Mouse (Mus musculus): ENCODE measurements around the gene Mthfr. TPM values are rescaled to one million over a fixed set of nuclear protein-coding genes. Genes with fewer than 3 reads are reported as not detected.

Gene Mthfr
- polyA plus RNA-seq (2014; fragmentation: Nextera tagmentation; extraction: Ambion mirVana): 22.0 and 22.7 TPM in 2 replicates

- peak; percentile 92 for ATAC-seq (ENCODE audit: insufficient read depth, low FRiP score, low TSS enrichment)
- under 1% methylated on average over 53 of the region's 54 CpGs for WGBS
- H3K4me1 ChIP-seq (ENCODE audit: control insufficient read depth, insufficient read depth, low read length): peaks cover 20% of the 10 kb centered on the region
- H3K36me3 ChIP-seq (ENCODE audit: control insufficient read depth, insufficient read depth, low read length): no peaks in the 10 kb centered on the region
- peak within 1 kb of the TSS; percentile 60 for H3K27ac ChIP-seq (ENCODE audit: low read depth, low read length)
- peak within 1 kb of the TSS; percentile 60 for H3K4me3 ChIP-seq (ENCODE audit: low read depth, low read length)
- DNase-seq (ENCODE audit: low spot score): peak; percentile 100
- peak within 1 kb of the TSS; percentile 77 for H3K4me2 ChIP-seq (ENCODE audit: low read depth)
- peak within 1 kb of the TSS; percentile 60 for H3K9ac ChIP-seq (ENCODE audit: low read length)
- H3K9me3 ChIP-seq (ENCODE audit: control insufficient read depth, low read length): no peaks in the 10 kb centered on the region
- H3K27me3 ChIP-seq (ENCODE audit: control insufficient read depth, insufficient read depth, low read length): no peaks in the 10 kb centered on the region
These were observed at the start of gene Mthfr, which contains the start of gene Clcn6 for GRCm38 (mm10) chr4:148038600-148039253. Gene Mthfr, plus strand, starts transcription at chr4:148039077. Gene Clcn6, minus strand, starts transcription at chr4:148038821.

- ATAC-seq (ENCODE audit: insufficient read depth, low FRiP score, low TSS enrichment) (no peak), DNase-seq (ENCODE audit: low spot score) (no peak)
- H3K27me3 ChIP-seq (ENCODE audit: control insufficient read depth, insufficient read depth, low read length): no peaks in the 10 kb centered on the region
- H3K4me3 ChIP-seq (ENCODE audit: low read depth, low read length): no peak overlapping the region
- H3K36me3 ChIP-seq (ENCODE audit: control insufficient read depth, insufficient read depth, low read length): no peaks in the 10 kb centered on the region
- H3K9me3 ChIP-seq (ENCODE audit: control insufficient read depth, low read length): no peaks in the 10 kb centered on the region
- H3K27ac ChIP-seq (ENCODE audit: low read depth, low read length): no peak overlapping the region
- H3K4me2 ChIP-seq (ENCODE audit: low read depth): no peak overlapping the region
- no peak overlapping the region for H3K9ac ChIP-seq (ENCODE audit: low read length)
- WGBS: 69% methylated on average over 7 of the region's 7 CpGs
- H3K4me1 ChIP-seq (ENCODE audit: control insufficient read depth, insufficient read depth, low read length): no peaks in the 10 kb centered on the region
These were observed 45.2 kb upstream of the Mthfr start for GRCm38 (mm10) chr4:147993571-147994095.

- Histone ChIP-seq H3K36me3 (ENCODE audit: control insufficient read depth, insufficient read depth, low read length) (no peaks in the 10 kb centered on the region), H3K9ac (ENCODE audit: low read length) (no peak overlapping the region), H3K4me3 (ENCODE audit: low read depth, low read length) (no peak overlapping the region), H3K27me3 (ENCODE audit: control insufficient read depth, insufficient read depth, low read length) (no peaks in the 10 kb centered on the region), H3K4me1 (ENCODE audit: control insufficient read depth, insufficient read depth, low read length) (no peaks in the 10 kb centered on the region), H3K9me3 (ENCODE audit: control insufficient read depth, low read length) (no peaks in the 10 kb centered on the region), H3K27ac (ENCODE audit: low read depth, low read length) (no peak overlapping the region), H3K4me2 (ENCODE audit: low read depth) (no peak overlapping the region)
- DNase-seq (ENCODE audit: low spot score) (no peak), ATAC-seq (ENCODE audit: insufficient read depth, low FRiP score, low TSS enrichment) (no peak)
- 90% methylated on average over 3 of the region's 3 CpGs for WGBS
These were observed 43.6 kb upstream of the Mthfr start for GRCm38 (mm10) chr4:147995311-147995710.

- Histone ChIP-seq H3K4me2 (ENCODE audit: low read depth) (no peak within 1 kb of the TSS), H3K27me3 (ENCODE audit: control insufficient read depth, insufficient read depth, low read length) (no peaks in the 10 kb centered on the region), H3K36me3 (ENCODE audit: control insufficient read depth, insufficient read depth, low read length) (peaks cover 4% of the 10 kb centered on the region), H3K9me3 (ENCODE audit: control insufficient read depth, low read length) (no peaks in the 10 kb centered on the region), H3K27ac (ENCODE audit: low read depth, low read length) (no peak within 1 kb of the TSS), H3K9ac (ENCODE audit: low read length) (no peak within 1 kb of the TSS), H3K4me3 (ENCODE audit: low read depth, low read length) (no peak within 1 kb of the TSS), H3K4me1 (ENCODE audit: control insufficient read depth, insufficient read depth, low read length) (no peaks in the 10 kb centered on the region)
- WGBS: 29% methylated on average over 12 of the region's 12 CpGs
- DNase-seq (ENCODE audit: low spot score): no peak
- 0 out of 2 replicates have a peak, but pooled peaks have one; percentile 10 for ATAC-seq (ENCODE audit: insufficient read depth, low FRiP score, low TSS enrichment)
These were observed 38.6 kb upstream of the Mthfr start, which contains the start of gene Nppa for GRCm38 (mm10) chr4:148000202-148000772. Gene Nppa, plus strand, starts transcription at chr4:148000722.

GRCm38 (mm10) chr4:148001013-148001789 is 37.7 kb upstream of the Mthfr start:
- Histone ChIP-seq H3K36me3 (ENCODE audit: control insufficient read depth, insufficient read depth, low read length) (peaks cover 6% of the 10 kb centered on the region), H3K4me1 (ENCODE audit: control insufficient read depth, insufficient read depth, low read length) (no peaks in the 10 kb centered on the region), H3K27me3 (ENCODE audit: control insufficient read depth, insufficient read depth, low read length) (no peaks in the 10 kb centered on the region), H3K4me2 (ENCODE audit: low read depth) (no peak overlapping the region), H3K4me3 (ENCODE audit: low read depth, low read length) (no peak overlapping the region), H3K27ac (ENCODE audit: low read depth, low read length) (no peak overlapping the region), H3K9me3 (ENCODE audit: control insufficient read depth, low read length) (no peaks in the 10 kb centered on the region), H3K9ac (ENCODE audit: low read length) (no peak overlapping the region)
- DNase-seq (ENCODE audit: low spot score) (no peak), ATAC-seq (ENCODE audit: insufficient read depth, low FRiP score, low TSS enrichment) (no peak)
- 79% methylated on average over 17 of the region's 17 CpGs for WGBS

GRCm38 (mm10) chr4:148001866-148002265 is 37.0 kb upstream of the Mthfr start:
- Histone ChIP-seq H3K36me3 (ENCODE audit: control insufficient read depth, insufficient read depth, low read length) (peaks cover 8% of the 10 kb centered on the region), H3K9me3 (ENCODE audit: control insufficient read depth, low read length) (no peaks in the 10 kb centered on the region), H3K27me3 (ENCODE audit: control insufficient read depth, insufficient read depth, low read length) (no peaks in the 10 kb centered on the region), H3K4me1 (ENCODE audit: control insufficient read depth, insufficient read depth, low read length) (no peaks in the 10 kb centered on the region), H3K27ac (ENCODE audit: low read depth, low read length) (no peak overlapping the region), H3K4me2 (ENCODE audit: low read depth) (no peak overlapping the region), H3K9ac (ENCODE audit: low read length) (no peak overlapping the region), H3K4me3 (ENCODE audit: low read depth, low read length) (no peak overlapping the region)
- DNase-seq (ENCODE audit: low spot score): no peak
- no peak for ATAC-seq (ENCODE audit: insufficient read depth, low FRiP score, low TSS enrichment)
- WGBS: 49% methylated on average over 8 of the region's 8 CpGs

- 87% methylated on average over 7 of the region's 7 CpGs for WGBS
- peaks cover 16% of the 10 kb centered on the region for H3K36me3 ChIP-seq (ENCODE audit: control insufficient read depth, insufficient read depth, low read length)
- no peak overlapping the region for H3K4me2 ChIP-seq (ENCODE audit: low read depth)
- DNase-seq (ENCODE audit: low spot score) (no peak), ATAC-seq (ENCODE audit: insufficient read depth, low FRiP score, low TSS enrichment) (no peak)
- no peaks in the 10 kb centered on the region for H3K9me3 ChIP-seq (ENCODE audit: control insufficient read depth, low read length)
- H3K27me3 ChIP-seq (ENCODE audit: control insufficient read depth, insufficient read depth, low read length): no peaks in the 10 kb centered on the region
- no peaks in the 10 kb centered on the region for H3K4me1 ChIP-seq (ENCODE audit: control insufficient read depth, insufficient read depth, low read length)
- no peak overlapping the region for H3K27ac ChIP-seq (ENCODE audit: low read depth, low read length)
- no peak overlapping the region for H3K9ac ChIP-seq (ENCODE audit: low read length)
- no peak overlapping the region for H3K4me3 ChIP-seq (ENCODE audit: low read depth, low read length)
These were observed 34.5 kb upstream of the Mthfr start for GRCm38 (mm10) chr4:148004361-148004760.

GRCm38 (mm10) chr4:148008412-148008811 is 30.5 kb upstream of the Mthfr start:
- ATAC-seq (ENCODE audit: insufficient read depth, low FRiP score, low TSS enrichment) (no peak), DNase-seq (ENCODE audit: low spot score) (peak; percentile 41)
- WGBS: 87% methylated on average over 4 of the region's 4 CpGs
- Histone ChIP-seq H3K36me3 (ENCODE audit: control insufficient read depth, insufficient read depth, low read length) (peaks cover 40% of the 10 kb centered on the region), H3K27ac (ENCODE audit: low read depth, low read length) (no peak overlapping the region), H3K4me1 (ENCODE audit: control insufficient read depth, insufficient read depth, low read length) (no peaks in the 10 kb centered on the region), H3K9ac (ENCODE audit: low read length) (no peak overlapping the region), H3K9me3 (ENCODE audit: control insufficient read depth, low read length) (no peaks in the 10 kb centered on the region), H3K27me3 (ENCODE audit: control insufficient read depth, insufficient read depth, low read length) (no peaks in the 10 kb centered on the region), H3K4me3 (ENCODE audit: low read depth, low read length) (no peak overlapping the region), H3K4me2 (ENCODE audit: low read depth) (no peak overlapping the region)

Measured in neural tube, embryonic 11.5 days (tissue).